Mouse (Mus musculus): ENCODE data around the gene Ppp2r1b.

DNA sequence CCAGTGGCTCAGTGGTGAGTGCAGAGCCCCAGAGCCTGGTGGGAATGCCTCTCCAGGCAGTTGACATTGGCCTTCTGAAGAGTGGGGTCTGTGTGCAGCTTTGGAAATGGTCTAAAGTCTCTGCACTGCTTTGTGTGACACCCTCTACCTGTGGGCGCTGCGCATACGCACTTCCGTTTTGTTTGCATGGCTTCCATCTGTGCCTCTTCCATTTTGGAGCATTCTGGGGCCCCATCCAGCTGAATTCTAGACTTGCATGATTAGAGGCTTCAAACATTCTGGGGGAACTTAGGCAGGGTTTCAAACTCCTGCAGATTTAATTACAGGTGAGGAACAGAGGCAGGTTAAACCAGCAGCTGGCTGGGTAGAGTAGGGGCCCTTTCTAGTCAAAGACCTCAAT, 12.9 kb upstream of the Ppp2r1b start:
- TF ChIP-seq GATA1 (IDR thresholded peaks at IDR 0.05; ENCODE audit: low read length) = no peak
- TF ChIP-seq TAL1 (IDR thresholded peaks at IDR 0.05; ENCODE audit: low read length) = no peak
